Mouse (Mus musculus): ENCODE measurements around the gene Ptprb.

The Ptprb gene

GRCm38 (mm10) chr10:116428026-116428780 lies 152.9 kb downstream of the Ptprb start:
- DNase-seq = peak; percentile 84

GRCm38 (mm10) chr10:116432421-116432820 lies 157.1 kb downstream of the Ptprb start:
- no peak for DNase-seq

- DNase-seq = peak; percentile 27
These were observed 160.1 kb downstream of the Ptprb start for GRCm38 (mm10) chr10:116435455-116435854.

Measured in layer of hippocampus, adult 9-11 months (tissue).